Mouse (Mus musculus) A20 (cell line): ENCODE measurements around the gene Dnase2b.

Source experiments
- DNase-seq: peaks from one replicate; pipeline ENCODE4 v3.0.0-alpha.2; 2011; ENCODE audit warnings: low read depth, low spot score

Gene Dnase2b

DNA sequence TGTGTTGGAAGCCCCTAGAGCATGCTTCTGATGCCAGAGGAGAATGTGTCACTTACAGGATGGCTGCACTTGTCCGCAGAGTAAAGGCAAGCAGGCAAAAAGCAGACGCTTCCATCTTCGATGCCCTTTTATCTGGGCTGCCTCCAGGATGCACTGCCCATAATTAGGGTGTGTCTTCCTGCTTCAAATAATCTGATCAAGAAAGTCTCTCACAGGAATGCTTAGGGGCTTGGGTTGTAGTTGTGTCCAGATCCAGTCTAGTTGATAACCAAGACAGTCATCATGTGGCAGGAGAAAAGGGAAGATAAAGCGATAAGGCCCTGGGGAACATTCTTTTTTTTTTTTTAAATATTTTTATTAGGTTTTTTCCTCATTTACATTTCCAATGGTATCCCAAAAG, at the start of gene Dnase2b:
Gene Dnase2b (minus strand): TSS at position 101 of the 400 bp plus-strand sequence.
- DNase-seq, result no peak

DNA sequence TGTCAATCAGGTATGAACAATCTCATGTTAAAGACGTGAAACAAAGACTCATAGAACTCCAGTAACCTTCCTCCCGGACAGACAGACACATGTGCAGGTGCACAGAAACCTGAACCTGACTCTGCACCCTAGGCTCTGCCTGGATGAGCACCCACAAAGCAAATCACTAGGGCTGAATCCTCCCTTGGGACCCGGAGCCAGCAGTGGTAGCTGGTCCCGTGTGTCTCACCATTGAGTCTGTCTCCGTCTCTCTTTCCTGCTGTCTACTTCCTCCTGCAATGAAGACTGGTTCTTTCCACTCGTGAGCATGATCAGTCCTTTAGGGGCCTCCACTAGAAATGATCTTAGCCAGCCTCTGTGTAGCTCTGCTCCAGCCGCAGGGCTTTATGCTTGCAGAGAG, 46.5 kb upstream of the Dnase2b start:
- peak; percentile 43 for DNase-seq

DNA sequence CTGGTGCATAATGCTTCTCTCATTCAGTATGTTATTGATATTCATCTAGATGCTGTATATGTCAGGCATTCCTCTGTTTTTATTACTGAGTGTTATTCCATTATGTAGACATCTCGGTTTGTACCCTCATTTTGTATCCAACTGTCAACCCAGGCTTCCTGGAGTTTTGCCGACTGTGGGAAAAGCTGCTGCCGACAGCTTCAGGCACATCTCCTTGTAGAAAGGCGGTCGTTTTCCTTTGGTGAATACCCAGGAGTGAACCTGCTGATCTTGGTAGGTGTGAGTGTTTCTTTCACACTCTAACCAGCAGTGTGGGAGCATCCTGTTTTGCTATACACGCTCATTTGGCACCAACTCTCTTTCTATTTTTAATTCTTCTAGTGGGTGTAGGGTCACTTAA, 45.6 kb upstream of the Dnase2b start:
- no peak for DNase-seq

DNA sequence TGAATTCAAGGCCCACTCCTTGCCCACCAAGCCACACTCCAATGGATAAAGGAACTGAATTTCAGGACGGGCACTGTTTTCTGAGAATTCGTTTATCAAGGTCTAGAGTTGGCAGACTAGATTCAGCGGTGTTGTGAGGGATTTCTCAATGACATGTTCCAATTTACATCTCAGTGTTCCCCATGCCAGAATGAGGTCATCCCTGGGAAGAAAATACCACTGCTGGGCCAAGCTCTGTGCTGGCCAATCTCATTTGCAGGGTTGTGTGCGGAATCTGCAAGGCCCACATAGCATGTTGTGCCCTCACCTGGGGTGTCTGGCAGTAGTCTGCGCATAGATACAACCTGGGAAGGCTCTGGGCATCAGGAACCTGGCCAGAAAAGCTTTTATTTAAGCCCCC, 43.9 kb upstream of the Dnase2b start:
- no peak for DNase-seq

DNA sequence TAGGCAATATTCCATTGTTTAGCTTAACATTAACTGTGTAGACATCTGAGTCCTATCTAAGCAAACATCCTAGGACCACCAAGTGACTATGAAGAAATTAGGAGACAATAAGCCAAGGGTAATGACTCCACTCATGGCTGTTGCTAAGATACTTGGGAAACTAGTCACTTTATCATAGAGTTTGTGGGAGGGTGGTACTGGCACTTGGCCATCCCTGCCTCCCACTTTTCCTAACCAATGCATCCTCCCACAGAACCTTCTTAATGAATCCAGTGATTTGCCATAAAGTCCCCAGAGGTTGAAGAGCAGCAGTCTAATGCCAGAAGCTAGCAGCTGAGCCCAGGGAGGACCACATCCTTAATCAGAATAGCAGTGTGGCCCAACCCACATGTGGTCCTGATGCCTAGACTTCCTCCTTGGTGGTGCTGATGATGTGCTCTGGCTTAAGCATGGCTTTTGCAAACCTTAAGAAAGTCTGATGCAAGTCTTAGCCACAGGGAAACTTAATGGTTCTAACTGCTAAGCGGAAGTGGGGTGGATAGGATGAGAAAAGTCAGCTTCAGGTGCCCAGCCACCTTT, 42.8 kb upstream of the Dnase2b start:
- no peak for DNase-seq

DNA sequence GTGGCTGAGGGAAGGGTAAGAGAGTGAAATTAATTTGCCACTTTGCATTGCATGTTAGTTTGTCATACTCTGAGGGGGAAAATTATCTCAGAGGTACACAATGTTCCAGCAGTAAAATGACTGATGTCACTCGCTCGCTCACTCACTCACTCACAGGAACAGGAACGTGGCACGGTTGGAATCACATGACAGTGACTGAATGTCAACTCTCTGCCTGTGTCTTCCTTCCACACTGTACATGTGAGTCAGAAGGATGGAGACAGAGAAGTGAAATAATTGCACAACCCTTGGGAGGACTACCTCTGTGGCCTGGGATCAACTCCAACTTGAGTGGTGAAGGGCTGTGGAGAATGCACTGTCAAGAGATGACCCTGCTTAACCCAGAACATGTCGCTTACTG, 42.0 kb upstream of the Dnase2b start:
- DNase-seq, result no peak

DNA sequence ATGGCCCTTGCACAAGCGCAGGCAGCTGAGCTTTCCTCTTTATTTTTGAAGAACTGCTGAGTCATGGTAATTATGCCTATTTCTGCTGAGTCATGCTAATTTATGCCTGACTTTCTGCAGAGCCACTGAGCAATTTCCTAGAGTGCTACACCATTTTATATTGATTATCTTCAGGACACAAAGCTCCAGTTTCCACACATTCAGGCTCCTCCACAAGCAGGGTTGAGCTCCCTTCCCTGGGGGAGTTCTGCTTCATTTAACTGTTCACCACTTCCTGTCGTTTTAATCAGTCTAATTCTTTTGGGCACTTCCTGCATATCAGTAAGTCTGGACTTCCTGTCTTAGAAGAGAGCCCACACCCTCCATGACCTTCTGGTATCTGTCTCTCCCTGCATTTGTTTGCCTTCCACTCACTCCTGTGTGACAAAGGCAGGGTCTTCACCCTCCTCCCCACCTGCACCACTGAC, 39.7 kb upstream of the Dnase2b start:
- peak; percentile 47 for DNase-seq

DNA sequence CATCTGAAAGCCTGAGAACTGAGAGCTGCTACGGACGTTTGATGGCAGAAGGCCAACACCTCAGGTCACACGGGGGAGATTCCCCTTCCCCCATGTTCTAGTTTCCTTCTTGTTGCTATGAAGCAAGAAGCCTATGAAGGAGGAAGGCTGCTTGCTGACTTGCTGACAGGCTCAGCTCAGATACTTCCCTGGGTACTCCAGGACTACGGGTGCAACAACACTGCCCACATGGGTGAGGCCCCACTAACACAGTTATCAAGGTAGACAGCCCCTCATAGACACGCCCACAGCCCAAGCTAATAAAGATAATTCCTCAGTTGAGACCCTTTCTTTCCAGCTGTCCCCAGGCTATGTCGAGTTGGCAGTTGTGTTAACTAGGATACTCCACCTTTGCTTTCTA, 38.3 kb upstream of the Dnase2b start:
- no peak for DNase-seq

DNA sequence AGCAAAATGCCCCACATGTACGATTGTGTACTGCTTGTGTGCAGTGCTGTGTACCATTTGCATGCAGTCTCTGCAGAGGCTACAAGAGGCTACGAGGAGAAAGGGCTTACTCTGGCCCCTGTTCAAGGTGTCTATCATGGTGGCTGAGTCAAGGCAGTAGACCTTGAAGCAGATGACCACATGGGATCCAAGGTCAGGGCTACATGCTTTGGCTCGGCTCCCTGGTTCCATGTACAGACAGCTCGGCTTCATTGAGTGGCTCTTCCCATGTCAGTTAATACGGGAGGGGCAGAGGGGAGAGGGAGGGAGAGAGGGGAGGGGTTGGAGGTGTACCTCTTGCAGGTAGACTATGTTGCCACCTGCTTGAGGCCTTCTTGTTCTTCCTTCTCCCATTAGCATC, 37.0 kb upstream of the Dnase2b start:
- no peak for DNase-seq

DNA sequence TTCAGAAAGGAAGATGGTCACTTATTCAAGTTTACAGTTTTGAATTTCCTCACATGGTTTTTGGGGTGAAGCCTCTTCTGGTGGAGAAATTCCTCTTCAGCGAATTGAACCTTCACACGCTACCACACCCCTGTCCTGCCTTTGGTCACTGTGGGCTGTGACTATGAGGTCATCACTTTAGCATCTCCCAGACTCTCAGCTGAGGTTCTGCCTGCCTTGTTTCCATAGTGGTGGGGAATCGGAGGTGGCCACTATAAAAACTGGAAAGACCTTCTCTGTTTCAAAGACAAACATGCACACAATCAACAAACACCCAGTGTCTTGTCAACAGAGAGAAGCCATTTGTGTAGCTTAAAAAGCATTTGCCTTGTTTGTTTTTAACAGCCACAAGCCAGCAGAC, 35.8 kb upstream of the Dnase2b start, which contains the start of gene 4930503B20Rik:
Gene 4930503B20Rik (minus strand): TSS at position 101 of the 400 bp plus-strand sequence.
- DNase-seq, result no peak

DNA sequence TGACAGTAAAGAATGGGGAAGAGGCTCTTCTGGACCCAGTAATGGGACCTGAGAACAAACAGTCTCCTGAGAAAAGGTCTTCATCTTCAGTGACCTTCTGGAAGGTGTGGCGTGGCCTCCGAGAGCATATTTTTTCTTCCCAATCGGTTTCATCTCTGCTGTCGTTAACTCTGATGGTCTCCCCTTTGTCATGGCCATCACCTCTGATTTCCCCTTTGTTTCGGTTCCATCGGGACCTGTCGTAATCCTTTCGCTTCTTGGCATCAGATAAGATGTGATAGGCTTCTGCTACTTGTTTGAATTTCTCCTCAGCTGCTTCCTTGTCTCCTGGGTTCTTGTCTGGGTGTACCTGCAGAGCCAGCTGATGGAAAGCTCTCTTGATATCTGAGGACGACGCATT, 35.3 kb upstream of the Dnase2b start:
- DNase-seq, result no peak

DNA sequence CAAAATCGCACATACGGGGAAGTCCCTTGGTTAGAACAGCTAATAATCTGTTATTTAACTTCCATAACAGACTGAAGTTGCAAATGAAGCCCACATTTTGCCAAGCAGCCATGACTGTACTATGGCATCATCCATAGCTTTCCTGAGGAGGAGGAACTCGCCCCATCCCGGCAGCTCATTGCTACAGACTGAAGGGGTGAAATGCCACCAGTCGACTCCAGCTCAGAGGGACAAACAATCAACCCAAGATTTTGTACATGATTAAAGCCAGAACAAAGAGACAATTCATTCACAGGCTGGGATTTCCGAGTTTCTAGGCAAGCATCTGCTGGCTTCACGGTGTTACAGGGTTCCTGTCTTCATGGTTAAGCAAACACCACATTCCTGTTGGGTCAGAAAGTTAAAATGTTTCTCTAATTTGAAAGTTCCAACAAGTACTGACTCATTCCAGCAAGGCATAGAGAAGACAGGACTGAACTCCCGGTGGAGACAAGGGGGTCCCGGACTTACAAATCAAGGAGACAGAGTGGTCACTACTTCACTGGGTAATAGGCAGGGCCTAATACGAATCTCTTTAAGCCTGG, 34.0 kb upstream of the Dnase2b start:
- DNase-seq, result no peak

DNA sequence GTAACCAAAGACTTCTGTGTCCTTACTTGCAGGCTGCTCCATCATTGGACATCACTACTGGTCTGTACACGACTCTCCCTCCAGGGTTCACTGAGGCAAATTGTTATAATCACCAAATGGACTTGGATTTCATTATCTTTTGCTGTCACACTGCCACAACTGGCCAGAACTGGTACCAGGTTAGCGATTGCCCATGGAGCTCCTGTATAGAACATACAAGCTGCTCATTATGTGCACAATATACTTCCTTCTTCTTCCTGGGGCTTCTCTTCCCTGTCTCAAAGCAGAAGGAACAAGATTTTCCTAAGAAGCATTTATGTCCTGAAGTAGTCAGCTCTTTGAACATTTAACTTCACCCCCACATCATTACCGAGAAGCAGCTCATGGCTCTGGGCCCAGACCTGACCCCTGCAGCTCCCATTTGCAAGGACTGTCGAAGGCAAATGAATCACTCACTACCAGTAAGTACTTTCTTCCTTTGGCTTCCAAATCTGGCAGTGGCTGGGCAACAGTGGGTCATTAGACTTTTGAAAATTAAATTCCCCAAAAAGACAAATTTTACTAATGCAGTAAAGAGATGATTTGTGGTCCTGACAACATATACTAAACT, 26.5 kb upstream of the Dnase2b start:
- DNase-seq, result no peak

DNA sequence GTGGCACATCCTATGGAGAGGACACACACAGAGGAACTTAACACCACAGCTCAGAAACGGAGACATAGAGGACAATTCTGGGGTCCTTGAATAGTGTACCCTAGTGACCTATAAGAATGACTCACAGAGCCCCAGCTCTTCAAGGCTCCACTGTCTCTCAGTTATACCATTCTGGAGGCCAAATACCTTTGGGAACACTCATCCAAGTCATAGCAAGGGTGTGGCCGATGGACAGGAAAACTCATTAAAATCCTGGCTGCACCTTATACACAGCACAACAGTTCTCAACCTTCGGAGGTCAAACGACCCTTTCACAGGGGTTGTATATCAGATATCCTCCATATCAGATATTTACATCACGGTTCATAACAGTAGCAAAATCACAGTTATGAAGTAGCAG, 17.1 kb upstream of the Dnase2b start:
- no peak for DNase-seq

DNA sequence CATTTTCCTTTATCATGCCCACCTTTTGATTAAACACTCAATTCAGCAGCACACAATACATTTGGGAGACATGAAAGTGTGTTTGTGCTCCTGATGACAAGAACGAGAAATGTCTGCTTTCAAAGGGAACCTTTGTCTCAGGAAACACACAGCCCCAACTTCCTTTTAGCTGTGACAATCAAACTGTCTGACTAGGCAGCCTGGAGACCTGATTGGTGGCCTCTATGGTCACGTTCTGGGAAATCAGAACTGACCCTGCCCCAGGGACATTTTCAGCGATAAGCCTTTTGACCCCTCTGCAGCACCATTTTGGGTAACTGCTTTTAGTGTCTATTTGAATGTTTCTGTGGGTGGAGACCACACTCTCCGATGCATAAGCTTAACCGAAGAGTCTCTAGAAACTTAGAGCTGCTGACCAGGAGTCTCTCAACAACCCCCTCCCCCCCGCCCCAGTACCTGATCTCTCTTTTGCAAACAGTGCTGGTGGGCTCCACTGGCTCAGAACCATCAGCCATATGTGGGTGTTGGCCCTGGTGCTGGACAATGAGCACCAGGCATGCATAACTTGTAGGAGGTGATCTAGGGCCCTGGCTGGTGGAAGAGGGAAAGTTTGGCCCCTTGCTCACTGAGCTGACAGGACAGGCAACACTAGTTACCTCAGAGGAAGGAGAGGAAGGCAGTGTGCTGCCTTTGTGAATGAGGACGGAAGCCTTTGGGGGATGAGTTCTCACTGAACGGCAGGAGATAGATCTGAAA, 13.0 kb upstream of the Dnase2b start:
- no peak for DNase-seq

DNA sequence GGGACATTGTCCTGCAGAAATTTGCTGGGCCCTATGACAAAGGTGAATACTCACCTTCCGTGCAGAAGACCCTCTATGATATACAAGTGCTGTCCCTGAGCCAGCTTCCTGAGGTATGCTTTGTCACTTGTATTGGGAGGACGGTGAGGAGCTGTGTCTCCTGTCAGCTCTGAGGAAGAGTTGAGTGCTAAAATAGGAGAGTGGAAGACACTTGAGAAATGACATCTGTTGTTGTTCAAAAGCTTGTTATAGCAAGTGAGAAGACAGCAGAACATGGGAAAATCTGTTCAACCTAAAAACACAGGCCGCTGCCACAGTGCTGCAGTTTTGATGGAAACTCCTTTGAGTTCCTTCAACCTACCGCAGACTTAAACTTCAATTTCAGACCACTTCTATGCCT, 10.4 kb upstream of the Dnase2b start:
- no peak for DNase-seq

DNA sequence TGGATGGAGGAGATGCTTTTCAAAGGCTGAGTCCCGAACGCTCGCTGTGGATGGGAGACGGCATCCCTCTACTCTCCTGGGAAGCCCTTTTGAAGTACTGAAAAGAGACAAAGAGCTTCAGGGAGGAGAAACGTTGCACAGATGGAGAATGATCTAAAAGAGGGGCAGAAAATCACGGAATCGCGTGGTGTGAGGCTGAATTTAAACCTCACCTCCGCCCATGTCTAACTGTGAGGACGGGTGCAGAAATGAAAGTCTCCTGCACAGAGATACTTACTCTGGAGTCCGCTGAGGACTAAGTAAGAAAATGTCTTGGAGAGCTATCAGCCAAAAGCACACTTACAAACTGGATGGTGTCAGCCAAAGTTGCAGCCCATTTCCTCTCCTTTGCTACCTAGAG, 6.6 kb upstream of the Dnase2b start:
- no peak for DNase-seq

DNA sequence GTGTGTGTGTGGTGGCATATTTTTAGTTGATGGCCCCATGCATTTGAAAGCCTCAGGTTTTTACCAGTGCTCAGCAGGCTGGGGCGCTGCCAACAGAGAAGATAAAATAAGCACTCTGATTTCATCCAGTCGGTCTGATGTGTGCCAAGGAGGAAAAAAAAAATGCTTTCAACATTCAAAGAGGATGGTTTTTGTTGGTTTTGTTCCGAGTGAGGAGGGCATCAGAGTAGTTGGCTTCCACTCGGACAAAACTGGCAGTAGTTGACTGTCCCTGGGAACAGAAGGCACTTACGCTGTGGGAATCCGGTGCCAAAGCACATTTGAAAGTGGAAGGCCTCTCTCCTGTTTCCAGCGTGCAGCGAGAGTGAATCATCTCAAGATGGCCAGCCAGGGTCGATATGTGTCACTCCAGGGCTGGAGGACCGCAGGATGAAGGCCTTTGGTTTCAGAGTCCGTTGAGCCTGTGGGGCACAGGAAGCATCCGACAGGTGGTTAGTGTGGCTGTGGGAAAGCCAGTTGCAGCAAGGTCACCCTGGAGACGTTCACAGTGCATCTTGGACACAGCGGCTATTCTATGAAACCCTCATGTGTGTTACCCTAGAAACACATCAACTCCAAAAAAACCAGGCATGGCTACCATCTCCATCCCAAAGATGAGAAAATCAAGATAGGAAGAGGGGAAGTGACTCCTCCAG, 5.3 kb upstream of the Dnase2b start:
- no peak for DNase-seq

DNA sequence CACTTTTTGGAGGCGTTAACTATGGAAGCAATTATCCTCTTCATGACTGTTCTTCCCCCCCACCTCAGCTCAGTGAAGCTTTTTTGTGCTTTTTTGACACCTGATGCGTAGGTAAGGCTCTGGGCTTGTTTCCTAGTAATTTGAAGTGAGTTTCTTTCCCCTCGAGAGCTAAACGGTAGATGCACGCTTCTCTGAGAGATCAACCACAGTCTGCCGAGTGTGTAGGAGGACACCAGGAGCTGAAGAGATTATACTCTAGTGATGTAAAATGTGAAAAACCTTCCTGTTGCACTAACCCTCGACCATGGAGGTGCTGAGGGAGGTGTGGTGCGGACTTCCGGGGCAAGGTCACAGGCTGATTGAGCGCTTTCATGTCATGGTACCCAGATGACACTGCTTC, 4.7 kb upstream of the Dnase2b start:
- no peak for DNase-seq

DNA sequence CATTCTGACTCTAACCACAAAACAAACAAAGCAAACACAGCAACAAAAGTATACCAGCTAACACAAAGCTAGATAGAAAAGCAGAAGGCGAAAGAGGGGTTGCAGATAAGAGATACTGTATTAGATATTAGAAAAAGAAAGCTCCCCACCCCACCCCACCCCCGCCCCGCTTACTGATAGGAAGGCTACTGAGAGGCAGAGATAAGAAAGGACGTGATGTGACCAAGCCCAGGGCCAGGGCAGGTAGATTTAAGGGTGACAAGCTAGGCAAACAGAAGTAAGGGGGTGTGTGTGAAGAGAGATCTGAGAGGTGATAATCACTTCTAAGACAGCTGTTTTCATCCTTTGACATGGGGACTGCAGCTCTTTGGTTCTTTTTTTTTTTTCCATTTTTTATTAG, 3.0 kb upstream of the Dnase2b start:
- DNase-seq, result no peak

DNA sequence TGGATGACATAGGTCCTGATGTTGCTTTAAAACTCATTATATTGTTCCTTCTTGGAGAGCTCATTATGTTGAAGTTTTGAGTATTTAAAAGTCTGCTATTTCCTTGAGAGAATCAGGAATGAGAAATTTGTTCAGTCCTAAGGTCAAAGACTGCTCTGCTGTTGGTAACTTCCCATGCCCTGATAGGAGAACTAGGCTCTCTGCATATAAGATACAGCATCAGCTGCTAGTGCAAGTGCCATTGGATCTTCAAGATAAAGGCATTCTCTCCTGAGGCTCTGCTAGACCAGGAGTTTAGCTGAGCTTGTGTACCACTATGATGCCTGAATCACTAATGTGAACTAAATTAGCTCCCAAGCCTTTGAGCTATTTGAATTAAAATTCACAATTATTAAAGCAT, 2.5 kb upstream of the Dnase2b start:
- no peak for DNase-seq
